Mouse (Mus musculus): ENCODE data around the gene Trim14.
"Not testable (repeated sequence)": the region's sequence is repeated elsewhere in the genome, so short reads cannot be mapped to it uniquely, and the experiment has no call there.

Gene Trim14

GRCm38 (mm10) chr4:46535840-46536361 lies at the start of gene Trim14:
Gene Trim14, minus strand, starts transcription at chr4:46536141.
- DNase-seq (ENCODE audit: low read depth), result no peak

DNA sequence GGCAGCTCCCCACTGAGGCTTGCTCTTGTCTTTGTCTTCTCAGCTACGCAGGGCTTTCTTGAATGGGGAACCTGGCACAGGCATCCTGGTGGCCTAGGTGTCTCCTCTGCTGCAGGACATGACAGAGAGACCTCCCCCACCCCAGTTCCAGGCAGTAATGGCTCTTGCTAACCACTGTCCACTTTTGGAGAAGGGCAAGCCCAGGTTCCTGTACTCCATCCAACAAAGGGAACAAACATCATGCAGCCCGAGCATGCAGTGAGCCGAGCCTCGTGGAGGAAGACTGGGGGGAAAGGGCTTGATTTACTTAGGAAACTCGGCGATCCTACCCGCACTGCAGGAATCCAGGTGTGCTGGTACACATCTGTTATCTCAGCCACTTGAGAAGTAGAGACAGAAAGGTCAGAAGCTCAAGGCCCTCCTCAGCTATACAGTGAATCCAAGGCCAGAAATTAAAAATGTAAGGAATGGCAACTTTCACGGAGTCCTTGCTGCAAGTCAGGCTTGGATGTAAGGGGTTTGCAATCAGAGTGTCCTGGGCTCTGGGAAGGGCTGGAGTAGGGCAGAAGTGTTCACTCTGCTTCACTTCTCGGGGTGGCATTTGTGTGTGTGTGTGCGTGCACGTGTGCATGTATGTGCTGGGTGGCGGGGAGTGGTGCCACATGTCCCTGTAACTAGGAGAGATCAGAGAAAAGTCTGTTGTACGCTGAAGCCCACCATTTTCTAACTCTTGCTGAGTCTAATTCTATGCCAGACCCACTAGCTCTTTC lies 49.3 kb upstream of the Trim14 start:
- DNase-seq (ENCODE audit: low read depth), result no peak

GRCm38 (mm10) chr4:46584536-46584935 lies 48.6 kb upstream of the Trim14 start:
- not testable (repeated sequence) for DNase-seq (ENCODE audit: low read depth)

DNA sequence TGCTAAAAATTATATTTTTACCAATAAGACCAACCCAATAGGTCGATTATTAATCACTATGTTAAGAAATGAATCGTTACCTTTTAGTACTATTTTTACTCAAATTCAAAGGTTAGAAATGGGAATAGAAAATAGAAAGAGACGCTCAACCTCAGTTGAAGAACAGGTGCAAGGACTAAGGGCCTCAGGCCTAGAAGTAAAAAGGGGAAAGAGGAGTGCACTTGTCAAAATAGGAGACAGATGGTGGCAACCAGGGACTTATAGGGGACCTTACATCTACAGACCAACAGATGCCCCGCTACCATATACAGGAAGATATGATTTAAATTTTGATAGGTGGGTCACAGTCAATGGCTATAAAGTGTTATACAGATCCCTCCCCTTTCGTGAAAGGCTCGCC lies 48.1 kb upstream of the Trim14 start:
- not testable (repeated sequence) for DNase-seq (ENCODE audit: low read depth)

DNA sequence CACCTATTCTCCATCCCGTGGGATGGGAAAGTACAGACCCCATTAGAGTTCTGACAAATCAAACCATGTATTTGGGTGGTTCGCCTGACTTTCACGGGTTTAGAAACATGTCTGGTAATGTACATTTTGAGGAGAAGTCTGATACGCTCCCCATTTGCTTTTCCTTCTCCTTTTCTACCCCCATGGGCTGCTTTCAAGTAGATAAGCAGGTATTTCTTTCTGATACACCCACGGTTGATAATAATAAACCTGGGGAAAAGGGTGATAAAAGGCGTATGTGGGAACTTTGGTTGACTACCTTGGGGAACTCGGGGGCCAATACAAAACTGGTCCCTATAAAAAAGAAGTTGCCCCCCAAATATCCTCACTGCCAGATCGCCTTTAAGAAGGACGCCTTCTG lies 46.1 kb upstream of the Trim14 start:
- not testable (repeated sequence) for DNase-seq (ENCODE audit: low read depth)

GRCm38 (mm10) chr4:46581577-46581976 lies 45.6 kb upstream of the Trim14 start:
- DNase-seq (ENCODE audit: low read depth), result not testable (repeated sequence)

- not testable (repeated sequence) for DNase-seq (ENCODE audit: low read depth)
Measured at GRCm38 (mm10) chr4:46580799-46581243, 44.9 kb upstream of the Trim14 start.

DNA sequence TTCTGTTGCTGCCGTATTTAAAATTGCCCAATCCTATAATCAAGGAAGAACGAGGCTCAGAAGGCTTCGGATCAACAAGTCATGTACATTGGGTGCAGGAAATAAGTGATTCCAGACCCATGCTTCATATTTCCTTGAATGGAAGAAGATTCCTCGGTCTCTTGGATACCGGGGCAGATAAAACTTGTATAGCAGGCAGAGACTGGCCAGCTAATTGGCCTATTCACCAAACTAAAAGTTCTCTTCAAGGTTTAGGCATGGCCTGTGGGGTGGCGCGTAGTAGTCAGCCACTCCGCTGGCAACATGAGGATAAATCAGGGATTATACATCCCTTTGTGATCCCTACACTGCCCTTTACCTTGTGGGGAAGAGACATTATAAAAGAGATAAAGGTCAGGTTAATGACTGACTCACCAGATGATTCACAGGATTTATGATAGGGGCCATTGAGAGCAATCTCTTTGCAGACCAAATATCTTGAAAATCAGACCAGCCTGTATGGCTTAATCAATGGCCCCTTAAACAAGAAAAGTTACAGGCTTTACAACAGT lies 42.9 kb upstream of the Trim14 start:
- not testable (repeated sequence) for DNase-seq (ENCODE audit: low read depth)

- DNase-seq (ENCODE audit: low read depth), result no peak
Measured at GRCm38 (mm10) chr4:46578228-46578627, 42.3 kb upstream of the Trim14 start.

GRCm38 (mm10) chr4:46575509-46576284 lies 39.8 kb upstream of the Trim14 start:
- not testable (repeated sequence) for DNase-seq (ENCODE audit: low read depth)

GRCm38 (mm10) chr4:46574841-46575240 lies 38.9 kb upstream of the Trim14 start:
- no peak for DNase-seq (ENCODE audit: low read depth)

DNA sequence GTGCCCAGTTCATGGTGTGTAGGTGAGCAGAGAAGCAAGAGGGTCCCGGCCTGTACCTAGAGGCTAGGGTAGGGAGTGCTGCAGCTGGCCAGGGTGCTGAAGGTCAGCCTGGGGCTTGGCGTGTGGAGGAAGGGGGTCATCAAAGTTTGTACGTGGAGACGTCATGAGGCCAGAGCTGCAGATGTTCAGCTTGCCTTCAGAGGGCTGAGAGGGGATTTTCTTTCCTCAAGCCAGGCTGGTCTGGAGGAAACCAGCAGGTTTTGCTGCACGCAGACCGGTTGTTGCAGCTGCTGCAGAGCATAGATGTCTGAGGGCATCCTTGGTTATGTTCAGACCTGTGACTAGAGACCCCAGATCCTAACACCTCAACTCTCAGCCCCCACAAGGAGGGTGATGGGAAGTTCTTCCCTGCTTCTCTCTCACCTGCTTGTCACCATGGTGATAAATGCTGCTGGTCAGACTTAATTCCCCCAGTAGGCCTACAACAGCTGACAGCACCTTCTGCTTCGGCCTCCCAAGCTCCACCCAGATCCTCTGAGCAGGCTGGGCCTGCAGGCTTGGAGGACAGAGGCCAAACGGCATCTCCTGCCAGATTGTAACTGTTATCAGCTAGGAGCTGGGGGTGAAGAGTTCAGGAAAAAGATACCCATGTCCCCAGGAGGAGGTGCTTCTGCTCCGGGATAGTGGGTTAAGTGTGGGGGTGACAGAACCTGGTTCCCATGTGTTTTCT lies 38.2 kb upstream of the Trim14 start:
- no peak for DNase-seq (ENCODE audit: low read depth)

GRCm38 (mm10) chr4:46572616-46573015 lies 36.7 kb upstream of the Trim14 start:
- no peak for DNase-seq (ENCODE audit: low read depth)

DNA sequence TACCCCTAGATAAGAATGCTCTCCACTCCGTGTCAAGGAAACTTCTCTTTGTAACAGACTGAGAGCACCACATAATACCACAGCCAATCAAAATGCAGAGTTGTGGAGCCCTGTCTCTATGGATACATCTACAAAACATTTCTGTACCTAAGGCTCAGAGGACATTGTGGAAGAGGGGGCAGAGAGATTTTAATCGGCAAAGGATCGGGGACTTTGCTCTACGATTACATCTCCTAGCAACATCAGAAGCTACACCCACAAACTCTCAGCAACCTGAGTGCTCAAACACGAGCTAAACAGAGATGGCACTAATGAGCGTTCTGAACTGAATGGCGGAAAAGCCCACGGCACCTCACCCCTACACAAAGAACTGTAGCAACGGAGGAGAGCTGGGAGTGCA lies 35.8 kb upstream of the Trim14 start:
- no peak for DNase-seq (ENCODE audit: low read depth)

DNA sequence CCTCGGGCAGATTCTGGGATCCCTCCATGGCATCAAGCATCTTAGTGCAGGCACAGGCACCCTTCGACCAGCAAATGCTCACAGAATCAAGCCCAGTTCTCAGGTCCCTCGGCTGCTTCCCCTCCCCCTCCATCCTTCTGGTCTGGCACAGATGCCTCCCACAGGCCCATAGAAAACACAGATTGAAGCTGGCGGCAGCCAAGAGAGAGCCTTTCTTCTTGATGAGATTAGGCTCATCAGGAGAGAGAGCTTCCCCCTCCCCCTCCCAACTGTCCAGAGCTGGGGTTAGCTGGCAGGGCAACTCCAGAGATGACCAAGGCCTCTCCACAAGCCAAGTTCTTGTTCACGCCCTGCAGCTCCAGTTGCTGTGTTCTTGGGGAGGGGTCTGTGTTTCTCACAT lies 33.7 kb upstream of the Trim14 start:
- DNase-seq (ENCODE audit: low read depth), result no peak

GRCm38 (mm10) chr4:46568169-46568568 lies 32.2 kb upstream of the Trim14 start:
- DNase-seq (ENCODE audit: low read depth), result no peak

DNA sequence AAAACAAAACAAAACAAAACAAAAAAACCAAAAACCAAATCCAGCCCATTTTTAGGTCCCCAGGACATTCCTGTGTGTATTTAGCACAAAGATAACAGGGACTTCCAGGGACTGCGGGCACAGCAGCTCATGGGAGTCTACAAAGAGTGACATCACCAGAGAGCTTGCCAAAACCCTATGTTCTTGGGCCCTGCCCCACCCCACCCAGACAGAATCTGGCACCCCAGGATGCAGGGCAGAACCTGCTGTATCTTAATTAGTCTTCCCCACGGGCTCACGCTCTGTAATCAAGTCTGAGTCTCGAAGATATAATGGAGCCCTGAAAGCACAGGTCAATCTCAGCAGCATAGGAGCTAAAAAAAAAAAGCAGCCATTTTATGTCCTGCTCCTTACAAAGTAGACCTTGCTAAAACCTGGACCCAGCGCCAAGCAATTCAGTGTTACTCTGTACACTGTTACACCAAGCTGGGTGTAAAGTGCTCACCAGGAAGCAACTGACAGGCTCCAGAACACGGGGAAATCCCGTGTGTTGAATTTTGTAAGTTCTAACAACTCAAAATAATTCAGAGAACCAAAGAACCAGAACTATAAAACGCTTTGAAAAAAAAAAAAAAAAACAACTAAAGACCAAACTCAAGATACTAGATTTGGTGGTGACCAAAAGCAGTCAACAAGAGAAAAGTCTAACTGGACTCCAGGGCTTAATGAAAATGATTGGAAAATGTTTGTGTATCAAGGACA lies 31.2 kb upstream of the Trim14 start:
- DNase-seq (ENCODE audit: low read depth), result no peak

DNA sequence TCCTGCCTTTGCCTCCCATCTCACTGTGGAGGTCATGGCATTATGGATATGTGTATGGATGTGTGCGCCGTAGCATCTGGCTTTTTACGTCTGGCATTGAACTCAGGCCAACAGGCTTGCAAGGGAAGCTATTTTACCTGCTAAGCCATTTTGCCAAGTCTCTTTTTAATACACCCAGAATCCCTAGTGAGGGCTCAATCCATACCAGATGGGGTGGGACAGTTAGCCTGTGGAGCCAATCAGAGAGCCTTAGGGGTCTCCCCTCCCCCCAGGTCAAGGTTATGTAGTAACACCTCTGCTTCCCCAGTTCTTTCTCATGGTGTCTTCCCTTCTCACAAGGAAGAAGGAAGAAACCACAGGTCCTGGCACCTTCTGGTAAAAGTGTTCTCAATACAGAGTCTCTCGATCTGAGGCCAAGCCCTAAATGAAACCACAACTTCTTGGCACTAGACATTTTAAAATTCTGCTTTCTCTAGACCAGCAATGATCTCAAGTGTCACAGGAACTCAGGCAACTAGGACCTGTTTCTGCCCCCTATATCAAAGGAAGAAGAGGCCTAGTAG lies 29.5 kb upstream of the Trim14 start:
- DNase-seq (ENCODE audit: low read depth), result no peak

DNA sequence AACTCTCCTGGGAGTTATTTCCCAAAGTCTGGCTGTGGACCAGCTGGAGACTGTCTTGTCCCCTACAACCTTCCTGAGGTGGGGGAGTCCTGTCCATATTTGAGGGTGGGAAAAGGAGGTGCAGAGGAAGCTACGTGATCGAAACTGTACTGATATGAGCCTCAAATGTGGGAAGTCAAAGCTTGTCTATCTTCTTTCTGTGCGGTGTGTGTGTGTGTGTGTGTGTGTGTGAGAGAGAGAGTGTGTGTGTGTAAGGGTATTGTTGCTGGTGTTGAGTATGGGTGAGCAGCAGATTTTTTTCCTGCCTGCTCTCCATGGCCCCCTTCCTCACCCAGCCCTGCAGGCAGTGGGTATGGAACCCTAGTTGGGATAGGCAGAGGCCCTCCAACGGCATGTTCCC lies 28.3 kb upstream of the Trim14 start:
- no peak for DNase-seq (ENCODE audit: low read depth)

DNA sequence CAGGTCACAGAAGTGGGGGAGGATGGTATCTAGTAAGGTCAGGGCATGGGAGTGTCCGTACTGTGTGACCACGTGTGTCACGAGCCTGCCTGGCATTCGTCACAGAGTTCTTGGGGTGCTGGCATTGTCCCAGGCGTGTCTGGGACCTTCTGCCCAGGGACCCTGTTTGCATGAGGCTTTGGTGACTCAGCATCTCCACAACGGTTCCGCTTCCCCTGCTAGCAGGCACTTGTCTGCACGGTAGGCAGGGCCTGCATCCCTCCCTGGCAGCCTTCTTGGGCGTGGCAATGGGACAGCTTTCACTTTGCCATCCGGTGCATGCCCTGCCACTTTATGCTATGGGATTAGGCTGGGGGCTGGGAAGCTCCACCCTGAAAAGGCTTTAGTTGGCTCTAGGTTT lies 27.9 kb upstream of the Trim14 start:
- no peak for DNase-seq (ENCODE audit: low read depth)

DNA sequence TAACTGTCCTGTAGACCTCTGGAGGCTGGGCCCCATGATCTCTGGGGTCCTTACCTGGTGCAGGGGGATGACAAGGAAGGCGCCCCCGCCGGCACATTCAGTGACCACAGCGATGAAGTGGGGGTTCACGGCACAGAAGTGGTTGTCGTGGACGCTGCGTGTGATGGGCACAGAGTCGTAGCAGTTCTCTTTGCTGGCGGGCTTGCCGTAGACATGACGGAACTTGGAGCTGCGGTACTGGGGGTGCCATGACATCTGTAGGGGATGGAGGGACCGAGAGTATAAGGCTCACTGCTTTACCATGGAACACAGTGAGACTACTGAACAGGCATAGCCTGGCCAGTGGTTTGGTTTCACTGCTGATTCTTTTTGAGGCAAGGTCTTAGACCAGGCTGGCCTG lies 26.9 kb upstream of the Trim14 start:
- no peak for DNase-seq (ENCODE audit: low read depth)
